Mouse (Mus musculus): Measurements from ENCODE around the gene Agmo. TPM values are rescaled to one million over a fixed set of nuclear protein-coding genes. Genes with fewer than 3 reads are reported as not detected.

Gene Agmo
- polyA plus RNA-seq (2012; rRNA removed; ENCODE audit: low replicate concordance): 7.4 and 24.9 TPM in 2 replicates

DNA sequence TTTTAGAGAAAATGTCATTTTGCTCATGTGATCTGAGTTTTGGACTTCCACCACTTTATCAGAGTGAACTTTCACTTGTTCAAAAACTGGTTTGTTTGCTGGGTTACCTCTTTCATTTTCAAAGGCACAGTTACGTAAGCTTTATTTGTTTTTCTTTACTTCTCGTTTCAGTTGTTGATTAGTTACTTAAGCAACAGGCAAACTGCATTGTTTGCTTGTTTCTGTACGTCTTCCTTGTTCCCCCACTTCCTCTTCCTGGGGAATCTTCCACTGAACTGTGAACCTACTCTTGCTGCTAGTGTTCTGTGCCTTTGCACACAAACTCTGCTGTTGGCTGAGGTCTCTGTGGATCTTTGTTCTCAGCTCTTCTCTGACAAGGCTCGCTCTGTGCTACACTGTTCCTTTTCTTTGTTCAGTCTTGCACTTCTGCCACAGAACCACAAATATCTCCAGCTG, at the start of gene Agmo:
TSS of gene Agmo (plus strand) at position 76 of the 456 bp plus-strand sequence.

Other genes starting within 250 kb of the Agmo start
- gene Meox2, start 133.1 kb upstream of the Agmo start, polyA plus RNA-seq (2012; rRNA removed; ENCODE audit: low replicate concordance): 22.9 and 24.3 TPM in 2 replicates